Mouse (Mus musculus): ENCODE results near the gene Cgn. TPM values are rescaled to one million over a fixed set of nuclear protein-coding genes. Genes with fewer than 3 reads are reported as not detected.
A peak's percentile ranks its signal among the peaks of the same experiment; 100 is the strongest.

Cgn gene
- 5.4 and 6.3 TPM in 2 replicates for polyA plus RNA-seq (2015; fragmentation: Nextera tagmentation; extraction: Ambion mirVana)

- Histone ChIP-seq H3K27me3 (no peaks in the 10 kb centered on the region; the same call in 1 of the 2 replicates), H3K4me2 (peak within 1 kb of the TSS; percentile 86), H3K4me1 (replicated peaks) (peaks cover 14% of the 10 kb centered on the region; the same call in 1 of the 2 replicates), H3K9ac (peak within 1 kb of the TSS; percentile 78), H3K4me3 (peak within 1 kb of the TSS; percentile 50), H3K27ac (replicated peaks) (peak within 1 kb of the TSS; percentile 87), H3K9me3 (no peaks in the 10 kb centered on the region), H3K36me3 (no peaks in the 10 kb centered on the region)
- ATAC-seq (ENCODE audit: low read depth): peak; percentile 93
- WGBS: under 1% methylated on average over 35 of the region's 35 CpGs
Observed at GRCm38 (mm10) chr3:94786367-94786835, at the start of gene Cgn. TSS of gene Cgn (minus strand) at chr3:94786492.

DNA sequence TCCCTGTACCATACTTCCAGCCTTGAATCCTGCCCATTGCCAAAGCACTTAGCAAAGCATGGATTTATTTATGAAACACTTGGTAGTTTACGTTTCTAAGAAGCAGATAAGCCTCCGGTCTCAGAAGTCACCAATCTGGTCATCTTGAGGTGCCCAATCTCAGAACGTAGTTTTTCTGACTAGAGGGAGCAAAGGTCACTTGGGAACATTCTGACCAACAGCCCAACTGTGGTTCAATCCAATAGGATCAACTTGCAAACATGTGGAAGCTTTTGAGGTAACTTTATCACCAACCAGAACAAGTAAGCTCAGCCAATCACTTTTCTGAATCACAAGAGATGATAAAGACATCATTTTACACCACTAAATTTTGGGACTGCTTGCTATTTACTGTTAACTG is 49.1 kb upstream of the Cgn start:
- Histone ChIP-seq H3K9ac (no peak overlapping the region), H3K9me3 (no peaks in the 10 kb centered on the region), H3K36me3 (no peaks in the 10 kb centered on the region), H3K27me3 (peaks cover 9% of the 10 kb centered on the region), H3K27ac (replicated peaks) (no peak overlapping the region), H3K4me3 (no peak overlapping the region), H3K4me2 (no peak overlapping the region), H3K4me1 (replicated peaks) (peaks cover 25% of the 10 kb centered on the region)
- ATAC-seq (ENCODE audit: low read depth): no peak
- 88% methylated on average over 3 of the region's 3 CpGs for WGBS

- no peak overlapping the region for H3K9ac ChIP-seq
- ATAC-seq (ENCODE audit: low read depth): no peak
- H3K36me3 ChIP-seq: no peaks in the 10 kb centered on the region
Observed at GRCm38 (mm10) chr3:94833358-94833757, 47.1 kb upstream of the Cgn start.

DNA sequence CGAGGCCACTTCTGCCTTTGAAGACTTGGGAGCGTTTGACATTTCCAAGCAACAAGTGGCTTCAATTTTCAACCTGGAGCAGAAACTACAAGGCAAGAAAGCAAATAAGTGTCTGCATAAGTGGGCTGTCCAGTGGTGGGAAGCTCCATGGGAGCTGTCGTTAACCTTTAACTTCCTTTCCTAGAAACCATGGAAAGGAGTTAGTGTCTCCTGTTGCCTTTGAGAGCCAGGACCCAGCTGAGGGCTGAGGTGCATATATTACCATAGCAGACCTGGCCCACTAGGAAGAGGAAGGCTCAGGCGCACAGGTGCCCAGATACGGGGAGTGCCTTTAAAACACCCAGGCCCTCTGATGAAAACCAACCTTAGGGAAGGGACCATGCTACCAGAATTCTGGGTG is 46.4 kb upstream of the Cgn start:
- no peak for ATAC-seq (ENCODE audit: low read depth)
- WGBS: 87% methylated on average over 5 of the region's 5 CpGs
- Histone ChIP-seq H3K36me3 (no peaks in the 10 kb centered on the region), H3K27me3 (peaks cover 9% of the 10 kb centered on the region), H3K4me2 (no peak overlapping the region), H3K4me3 (no peak overlapping the region), H3K9me3 (no peaks in the 10 kb centered on the region), H3K4me1 (replicated peaks) (peaks cover 6% of the 10 kb centered on the region; the same call in 1 of the 2 replicates), H3K27ac (replicated peaks) (no peak overlapping the region), H3K9ac (no peak overlapping the region)

More at GRCm38 (mm10) chr3:94833358-94833757, 47.1 kb upstream of the Cgn start:
- Histone ChIP-seq H3K4me2 (no peak overlapping the region), H3K27me3 (peaks cover 9% of the 10 kb centered on the region), H3K27ac (replicated peaks) (no peak overlapping the region), H3K4me1 (replicated peaks) (peaks cover 6% of the 10 kb centered on the region; the same call in 1 of the 2 replicates), H3K9me3 (no peaks in the 10 kb centered on the region), H3K4me3 (no peak overlapping the region)

DNA sequence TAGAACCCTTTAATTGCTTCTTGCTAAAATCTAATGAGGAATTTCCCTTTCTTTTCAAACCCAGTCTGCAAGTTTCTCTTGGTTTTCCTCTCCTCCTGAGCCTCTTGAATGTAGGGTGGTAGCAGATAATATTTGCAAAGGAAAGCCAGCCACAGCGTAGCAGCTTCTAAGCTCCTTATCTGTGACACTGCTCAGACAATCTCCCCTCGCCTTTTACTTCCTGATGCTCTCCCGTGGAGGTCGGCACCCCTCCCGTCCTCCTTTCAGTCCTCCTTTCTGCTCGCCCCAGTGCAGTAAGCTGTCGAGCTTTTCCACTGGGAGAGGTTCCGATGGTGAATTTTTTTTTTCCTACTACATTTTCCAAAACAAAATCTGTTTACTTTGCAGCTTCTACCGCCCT is 45.8 kb upstream of the Cgn start:
- Histone ChIP-seq H3K4me2 (no peak overlapping the region), H3K27ac (replicated peaks) (no peak overlapping the region), H3K4me1 (replicated peaks) (peaks cover 6% of the 10 kb centered on the region; the same call in 1 of the 2 replicates), H3K9me3 (no peaks in the 10 kb centered on the region), H3K27me3 (peaks cover 9% of the 10 kb centered on the region), H3K36me3 (no peaks in the 10 kb centered on the region), H3K4me3 (no peak overlapping the region), H3K9ac (no peak overlapping the region)
- WGBS: 39% methylated on average over 9 of the region's 9 CpGs
- ATAC-seq (ENCODE audit: low read depth): no peak

- no peak overlapping the region for H3K27ac ChIP-seq (replicated peaks)
- no peaks in the 10 kb centered on the region for H3K36me3 ChIP-seq
- H3K27me3 ChIP-seq: no peaks in the 10 kb centered on the region
- no peak for ATAC-seq (ENCODE audit: low read depth)
- H3K9ac ChIP-seq: no peak overlapping the region
- WGBS: 74% methylated on average over 3 of the region's 3 CpGs
- H3K9me3 ChIP-seq: no peaks in the 10 kb centered on the region
- 0 out of 2 replicates have a peak, but pooled peaks cover 3% of the 10 kb centered on the region for H3K4me1 ChIP-seq (replicated peaks)
- no peak overlapping the region for H3K4me3 ChIP-seq
- no peak overlapping the region for H3K4me2 ChIP-seq
Observed at GRCm38 (mm10) chr3:94824110-94824509, 37.8 kb upstream of the Cgn start.

DNA sequence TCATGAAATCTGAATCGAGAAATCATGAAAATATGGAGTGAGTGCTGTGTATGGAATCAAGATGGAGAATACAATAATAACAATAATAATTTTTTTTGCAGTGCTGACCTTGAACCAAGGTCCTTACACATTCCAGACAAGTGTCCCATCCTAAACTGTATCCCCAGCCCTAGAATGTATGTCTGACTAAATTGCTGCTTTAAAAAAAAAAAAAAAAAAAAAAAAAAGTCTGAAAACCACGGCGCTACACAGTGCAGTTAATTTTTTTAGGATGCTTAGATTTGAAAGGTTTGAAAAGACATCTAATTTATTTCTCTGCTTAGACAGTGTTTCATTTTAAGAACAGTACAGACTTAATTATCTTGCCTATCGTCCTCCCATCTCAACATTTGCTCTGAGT is 35.8 kb upstream of the Cgn start:
- Histone ChIP-seq H3K27me3 (no peaks in the 10 kb centered on the region), H3K27ac (replicated peaks) (peak overlapping the region; percentile 84; the same call in 1 of the 2 replicates), H3K4me3 (peak overlapping the region; percentile 57), H3K9ac (peak overlapping the region; percentile 84), H3K9me3 (no peaks in the 10 kb centered on the region), H3K4me1 (replicated peaks) (0 out of 2 replicates have a peak, but pooled peaks cover 3% of the 10 kb centered on the region), H3K4me2 (peak overlapping the region; percentile 64), H3K36me3 (no peaks in the 10 kb centered on the region)
- 0 out of 2 replicates have a peak, but pooled peaks have one; percentile 51 for ATAC-seq (ENCODE audit: low read depth)
- 77% methylated on average over 4 of the region's 4 CpGs for WGBS

DNA sequence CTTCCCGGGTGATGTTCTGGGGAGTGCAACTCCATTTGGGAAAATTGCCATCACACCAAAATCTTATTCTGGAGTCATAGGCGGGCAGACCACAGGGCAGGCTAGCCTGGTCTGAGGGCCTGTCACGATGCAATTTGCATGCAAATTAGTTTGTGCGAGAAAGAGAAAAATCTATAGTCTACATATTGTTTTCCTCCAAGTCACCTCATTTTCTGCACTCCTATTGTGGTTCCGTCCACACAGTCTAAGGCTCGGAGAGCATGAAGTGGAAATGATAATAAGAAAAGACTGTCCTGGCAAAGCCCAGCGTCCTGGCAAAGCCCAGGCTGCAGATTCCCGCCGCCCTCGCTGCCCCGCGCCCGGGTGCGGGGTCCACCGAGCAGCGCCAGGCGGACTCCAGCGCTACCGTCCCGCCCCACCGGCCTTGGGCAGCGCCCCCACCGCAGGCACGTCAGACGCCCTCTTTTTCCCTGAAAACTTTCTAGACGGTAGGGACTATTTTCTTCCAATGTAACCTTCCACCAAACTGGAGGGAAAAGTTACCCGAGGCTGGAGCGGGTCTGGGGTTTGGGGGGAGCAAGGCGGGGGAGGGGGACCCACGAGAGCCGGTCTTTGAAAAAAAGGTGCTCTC is 34.8 kb upstream of the Cgn start:
- no peaks in the 10 kb centered on the region for H3K27me3 ChIP-seq
- 1% methylated on average over 31 of the region's 31 CpGs for WGBS

GRCm38 (mm10) chr3:94819452-94820425 is 33.4 kb upstream of the Cgn start:
- no peaks in the 10 kb centered on the region for H3K27me3 ChIP-seq
- no peak overlapping the region for H3K4me3 ChIP-seq
- 81% methylated on average over 24 of the region's 24 CpGs for WGBS
- no peaks in the 10 kb centered on the region for H3K36me3 ChIP-seq
- H3K9me3 ChIP-seq: no peaks in the 10 kb centered on the region
- ATAC-seq (ENCODE audit: low read depth): no peak
- H3K9ac ChIP-seq: no peak overlapping the region
- H3K27ac ChIP-seq (replicated peaks): no peak overlapping the region
- H3K4me1 ChIP-seq (replicated peaks): 0 out of 2 replicates have a peak, but pooled peaks cover 3% of the 10 kb centered on the region
- H3K4me2 ChIP-seq: no peak overlapping the region

More for the DNA sequence above, 34.8 kb upstream of the Cgn start:
- peak overlapping the region; percentile 84 for H3K9ac ChIP-seq
- peak; percentile 64 for ATAC-seq (ENCODE audit: low read depth)
- no peaks in the 10 kb centered on the region for H3K9me3 ChIP-seq
- H3K4me2 ChIP-seq: peak overlapping the region; percentile 64
- no peaks in the 10 kb centered on the region for H3K36me3 ChIP-seq
- 0 out of 2 replicates have a peak, but pooled peaks cover 3% of the 10 kb centered on the region for H3K4me1 ChIP-seq (replicated peaks)
- peak overlapping the region; percentile 84 for H3K27ac ChIP-seq (replicated peaks)
- peak overlapping the region; percentile 57 for H3K4me3 ChIP-seq

DNA sequence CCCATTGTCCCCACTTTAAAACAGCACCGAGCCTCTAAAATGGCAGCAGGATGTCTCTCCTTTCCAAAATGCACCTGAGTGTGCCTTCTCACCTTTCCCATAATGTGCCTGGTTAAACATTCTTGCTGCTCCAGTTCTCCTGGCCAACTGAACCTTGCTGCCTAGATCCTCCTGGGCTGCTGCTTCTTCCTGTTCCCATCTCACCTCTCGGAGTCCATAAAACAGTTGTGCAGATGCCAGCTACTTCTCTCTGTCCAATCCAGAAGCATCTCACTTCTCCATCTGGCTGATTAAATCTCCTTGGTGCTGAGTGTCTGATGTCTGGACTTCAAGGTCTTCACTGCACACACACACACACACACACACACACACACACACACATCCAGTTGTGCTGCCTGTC is 31.4 kb upstream of the Cgn start:
- Histone ChIP-seq H3K36me3 (no peaks in the 10 kb centered on the region), H3K27me3 (no peaks in the 10 kb centered on the region), H3K9me3 (no peaks in the 10 kb centered on the region), H3K9ac (no peak overlapping the region), H3K4me2 (no peak overlapping the region), H3K4me3 (no peak overlapping the region), H3K4me1 (replicated peaks) (0 out of 2 replicates have a peak, but pooled peaks cover 3% of the 10 kb centered on the region), H3K27ac (replicated peaks) (no peak overlapping the region)
- 86% methylated on average over 2 of the region's 2 CpGs for WGBS
- ATAC-seq (ENCODE audit: low read depth): no peak

DNA sequence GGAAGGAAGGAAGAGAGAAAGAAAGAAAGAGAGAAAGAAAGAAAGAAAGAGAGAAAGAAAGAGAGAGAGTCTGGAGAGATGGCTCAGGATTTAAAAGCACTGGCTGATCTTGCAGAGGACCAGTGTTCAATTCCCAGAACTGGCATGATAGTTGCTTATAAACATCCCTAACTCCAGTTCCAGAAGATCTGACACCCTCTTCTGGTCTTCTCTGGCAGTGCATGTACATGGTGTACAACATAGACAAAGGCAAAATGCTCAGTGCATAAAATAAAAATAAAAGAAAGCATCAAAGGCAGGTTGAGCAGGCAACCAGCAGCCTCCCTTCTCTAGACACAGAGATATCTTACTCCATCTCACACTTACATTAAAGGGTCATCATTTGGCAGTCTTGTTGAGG is 29.3 kb upstream of the Cgn start:
- Histone ChIP-seq H3K4me2 (no peak overlapping the region), H3K27me3 (no peaks in the 10 kb centered on the region), H3K36me3 (no peaks in the 10 kb centered on the region), H3K4me1 (replicated peaks) (no peaks in the 10 kb centered on the region), H3K27ac (replicated peaks) (no peak overlapping the region), H3K9me3 (no peaks in the 10 kb centered on the region), H3K9ac (no peak overlapping the region), H3K4me3 (no peak overlapping the region)
- no peak for ATAC-seq (ENCODE audit: low read depth)

DNA sequence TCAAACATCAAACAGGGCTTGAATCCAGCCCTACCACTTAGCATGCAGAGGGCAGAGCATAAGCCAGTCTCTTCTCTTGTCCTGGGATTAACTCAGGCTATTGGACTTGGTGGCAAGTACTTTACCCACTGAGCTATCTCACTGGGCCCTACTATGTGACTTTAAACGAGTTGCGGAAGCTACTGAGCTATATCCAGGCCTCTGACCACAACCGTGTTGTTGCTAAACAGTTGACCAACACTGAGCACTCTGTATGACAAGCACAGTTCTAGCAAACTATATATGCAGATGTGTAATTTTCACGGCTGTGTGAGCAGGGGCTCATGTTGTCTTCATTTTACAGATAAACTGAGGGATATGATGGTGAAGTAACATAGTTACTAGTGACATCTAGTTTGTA is 28.4 kb upstream of the Cgn start:
- Histone ChIP-seq H3K4me3 (no peak overlapping the region), H3K4me1 (replicated peaks) (no peaks in the 10 kb centered on the region), H3K9me3 (no peaks in the 10 kb centered on the region), H3K36me3 (no peaks in the 10 kb centered on the region), H3K4me2 (no peak overlapping the region), H3K9ac (no peak overlapping the region), H3K27ac (replicated peaks) (no peak overlapping the region), H3K27me3 (no peaks in the 10 kb centered on the region)
- no peak for ATAC-seq (ENCODE audit: low read depth)
- 88% methylated on average over 4 of the region's 4 CpGs for WGBS
